Mouse (Mus musculus) erythroid progenitor cell, adult 5-6 weeks (primary cell): ENCODE results near the gene Mrpl35. TPM values are rescaled to one million over a fixed set of nuclear protein-coding genes. Genes with fewer than 3 reads are reported as not detected.
A peak's percentile ranks its signal among the peaks of the same experiment; 100 is the strongest.
"Not testable (repeated sequence)": the region's sequence is repeated elsewhere in the genome, so short reads cannot be mapped to it uniquely, and the experiment has no call there.

Experiments used
- ATAC-seq: replicated peaks from 2 replicates; pipeline ENCODE4 v1.8.0; 2016; ENCODE audit warnings: moderate number of reproducible peaks, mild to moderate bottlenecking, moderate TSS enrichment, inconsistent platforms; ENCODE audit not compliant: poor library complexity, low FRiP score, severe bottlenecking
- total RNA-seq, 2 experiments: library from RNA; stranded (forward) in 1 of 2; stranded (reverse) in 1 of 2; fragments of 150-400 nt in 1 of 2; fragments of 186-747, 209-891 nt in 1 of 2; gene quantifications; 2 replicates each; pipeline versions ENCODE4 v1.2.3 to v1.2.4; 2015 to 2017; ENCODE audit warnings: low replicate concordance in 2 of 2

The Mrpl35 gene
- total RNA-seq (2015; ENCODE audit: low replicate concordance) (5.8 and 5.9 TPM in 2 replicates), total RNA-seq (2017; ENCODE audit: low replicate concordance) (8.0 and 17.9 TPM in 2 replicates)

- ATAC-seq = no peak
Observed at GRCm38 (mm10) chr6:71826869-71827268, at the start of gene Mrpl35. Gene Mrpl35 (minus strand): TSS chr6:71826969.

DNA sequence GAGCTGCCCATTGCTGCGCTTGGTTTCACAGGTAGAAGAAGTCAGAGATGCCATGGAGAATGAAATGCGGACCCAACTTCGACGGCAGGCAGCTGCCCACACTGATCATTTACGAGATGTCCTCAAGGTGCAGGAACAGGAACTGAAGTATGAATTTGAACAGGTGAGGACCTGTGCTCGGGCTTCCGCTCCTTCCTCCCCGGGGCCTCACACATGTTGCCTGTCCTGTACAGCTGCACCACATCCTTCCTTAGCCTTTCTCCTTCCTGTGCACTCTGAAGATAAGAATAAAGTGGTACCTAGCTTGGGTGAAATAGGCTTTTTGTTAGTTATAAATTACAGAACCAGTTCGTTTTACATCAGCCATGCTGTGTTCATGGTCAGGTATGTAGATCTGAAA lies 44.6 kb upstream of the Mrpl35 start:
- no peak for ATAC-seq

GRCm38 (mm10) chr6:71868809-71869208 lies 42.0 kb upstream of the Mrpl35 start:
- no peak for ATAC-seq

- ATAC-seq = no peak
Observed at GRCm38 (mm10) chr6:71867751-71868150, 41.0 kb upstream of the Mrpl35 start.

GRCm38 (mm10) chr6:71846906-71847305 lies 20.1 kb upstream of the Mrpl35 start:
- not testable (repeated sequence) for ATAC-seq

- ATAC-seq = no peak
Observed at GRCm38 (mm10) chr6:71840597-71841290, 14.0 kb upstream of the Mrpl35 start.

DNA sequence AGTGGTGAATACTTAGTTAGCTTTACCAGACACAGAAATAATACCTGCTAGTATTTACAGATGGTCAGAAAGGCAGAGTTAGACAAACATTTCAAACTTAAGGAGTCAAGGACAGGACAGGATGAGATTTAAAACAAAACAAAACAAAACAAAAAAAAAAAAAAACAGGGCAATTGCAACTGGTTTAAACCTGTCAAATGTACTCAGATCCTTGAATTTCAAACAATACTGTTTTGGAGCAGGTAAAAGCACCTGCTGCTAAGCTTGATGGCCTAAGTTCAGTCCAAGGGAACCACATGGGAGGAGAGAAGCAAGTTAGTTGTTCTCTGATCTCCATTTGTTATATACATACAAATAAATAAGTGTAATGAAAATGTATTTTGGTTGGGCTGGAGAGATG lies 13.0 kb upstream of the Mrpl35 start:
- ATAC-seq = no peak

DNA sequence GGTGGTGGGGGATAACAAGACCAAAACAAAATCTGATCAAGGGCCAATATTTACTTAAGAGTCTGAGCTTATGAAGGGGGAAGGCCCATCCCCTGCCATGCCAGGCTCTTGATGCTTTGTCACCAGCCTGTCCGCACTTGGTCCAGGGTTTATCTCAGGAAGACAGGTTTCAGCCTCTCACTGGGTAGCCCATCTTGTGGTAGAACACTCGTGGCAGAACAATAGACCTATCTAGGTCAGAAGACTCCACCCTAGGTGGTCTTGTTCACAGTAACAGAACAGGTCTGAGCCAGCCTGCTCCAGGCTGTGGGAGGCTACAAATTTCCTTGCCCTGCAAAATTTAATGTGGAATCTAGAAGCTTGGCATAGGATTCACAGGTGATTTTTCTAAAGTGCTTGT lies 10.0 kb upstream of the Mrpl35 start:
- ATAC-seq = no peak

GRCm38 (mm10) chr6:71831581-71831960 lies 4.8 kb upstream of the Mrpl35 start:
- ATAC-seq = peak; percentile 94

GRCm38 (mm10) chr6:71830690-71831580 lies 4.2 kb upstream of the Mrpl35 start, which contains the start of gene Immt:
Gene Immt (plus strand): TSS chr6:71831331.
- ATAC-seq = peak; percentile 97

- no peak for ATAC-seq
Observed at GRCm38 (mm10) chr6:71829768-71830167, 3.0 kb upstream of the Mrpl35 start.

GRCm38 (mm10) chr6:71823961-71824360 lies 2.8 kb downstream of the Mrpl35 start:
- ATAC-seq = 0 out of 2 replicates have a peak, but pooled peaks have one; percentile 6

DNA sequence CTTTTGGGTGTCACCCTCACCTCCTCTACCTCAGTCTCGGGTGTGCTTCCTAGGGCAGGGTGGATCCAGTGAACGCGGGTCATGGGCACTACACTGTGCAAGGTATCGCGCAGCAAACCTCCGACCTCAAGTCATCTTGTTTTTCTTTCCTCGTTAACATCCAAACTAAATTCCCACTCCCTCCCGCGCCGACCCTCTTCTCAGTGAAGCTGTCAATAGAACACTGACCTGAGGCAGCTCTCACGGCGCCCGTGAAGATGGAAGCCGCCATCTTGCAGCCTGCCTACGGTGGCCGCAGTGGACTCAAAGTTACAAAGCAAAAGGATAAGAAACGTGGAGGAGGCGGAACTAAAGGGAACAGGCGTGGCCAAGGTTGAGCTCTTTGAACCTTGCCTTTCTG lies 3.3 kb downstream of the Mrpl35 start:
- ATAC-seq = peak; percentile 99

DNA sequence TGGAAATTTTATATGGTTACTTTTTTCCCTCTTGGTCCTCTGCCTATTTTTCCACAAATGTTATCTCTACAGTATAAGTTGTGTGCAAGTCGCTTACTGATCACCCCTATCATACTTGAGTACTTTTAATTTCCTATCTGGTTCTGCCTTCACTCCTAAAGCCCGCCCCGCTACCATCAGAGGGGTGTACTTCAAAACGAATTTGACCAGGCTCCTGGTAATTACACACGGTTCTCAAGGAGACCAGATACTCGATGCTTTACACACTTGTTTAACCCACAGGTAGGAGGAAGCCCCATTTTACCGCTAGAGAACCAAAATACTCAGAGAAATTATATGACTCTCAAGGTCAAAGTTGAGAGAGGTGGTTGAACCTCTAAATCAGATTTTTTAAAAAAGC lies 3.7 kb downstream of the Mrpl35 start:
- ATAC-seq = peak; percentile 7; the same call in 1 of the 2 replicates

DNA sequence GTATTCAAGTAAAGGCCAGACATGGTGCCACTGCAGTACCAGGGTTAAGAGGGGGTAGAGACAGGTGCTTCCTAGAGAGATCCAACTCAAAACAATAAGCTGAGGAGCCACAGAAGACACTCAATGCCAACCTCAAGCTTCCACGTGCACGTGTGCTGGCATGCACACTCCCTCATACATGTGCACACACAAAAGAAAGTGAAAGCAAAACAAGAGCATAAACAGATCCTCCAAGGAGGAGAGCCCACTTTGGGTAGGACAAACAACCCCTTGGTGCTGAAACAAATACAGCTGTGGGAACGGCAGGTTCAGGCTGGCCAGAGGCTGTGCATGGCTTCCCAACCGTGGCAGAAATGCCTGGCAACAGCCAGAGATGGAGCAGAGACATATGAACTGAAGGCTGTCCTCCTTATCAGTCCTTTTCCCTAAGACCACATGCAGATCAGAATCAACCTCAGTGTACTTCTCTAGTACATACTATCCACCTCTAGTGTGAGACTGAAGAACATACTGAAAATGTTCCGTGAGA lies 6.9 kb downstream of the Mrpl35 start:
- ATAC-seq = no peak

- ATAC-seq = no peak
Observed at GRCm38 (mm10) chr6:71812820-71813219, 13.9 kb downstream of the Mrpl35 start.

- no peak for ATAC-seq
Observed at GRCm38 (mm10) chr6:71809890-71810289, 16.9 kb downstream of the Mrpl35 start.

DNA sequence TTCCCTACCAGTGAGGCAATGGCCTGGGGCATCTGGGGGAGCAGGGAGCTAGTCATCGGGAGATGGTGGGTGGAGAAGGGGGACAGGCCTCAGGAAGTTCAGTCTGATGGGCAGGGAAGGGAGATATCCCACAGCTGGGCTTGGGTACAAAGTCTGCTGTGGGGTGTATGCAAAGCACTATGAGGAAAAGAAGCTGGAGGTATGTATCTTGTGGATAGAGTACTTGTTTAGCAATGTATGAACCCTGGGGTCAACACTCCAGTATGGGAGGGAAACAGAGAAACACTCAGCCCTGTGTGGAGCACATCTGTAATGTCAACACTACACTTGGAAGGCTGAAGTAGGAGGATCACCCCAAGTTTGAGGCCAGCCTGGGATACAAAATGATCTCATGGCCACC lies 20.1 kb downstream of the Mrpl35 start:
- ATAC-seq = no peak

DNA sequence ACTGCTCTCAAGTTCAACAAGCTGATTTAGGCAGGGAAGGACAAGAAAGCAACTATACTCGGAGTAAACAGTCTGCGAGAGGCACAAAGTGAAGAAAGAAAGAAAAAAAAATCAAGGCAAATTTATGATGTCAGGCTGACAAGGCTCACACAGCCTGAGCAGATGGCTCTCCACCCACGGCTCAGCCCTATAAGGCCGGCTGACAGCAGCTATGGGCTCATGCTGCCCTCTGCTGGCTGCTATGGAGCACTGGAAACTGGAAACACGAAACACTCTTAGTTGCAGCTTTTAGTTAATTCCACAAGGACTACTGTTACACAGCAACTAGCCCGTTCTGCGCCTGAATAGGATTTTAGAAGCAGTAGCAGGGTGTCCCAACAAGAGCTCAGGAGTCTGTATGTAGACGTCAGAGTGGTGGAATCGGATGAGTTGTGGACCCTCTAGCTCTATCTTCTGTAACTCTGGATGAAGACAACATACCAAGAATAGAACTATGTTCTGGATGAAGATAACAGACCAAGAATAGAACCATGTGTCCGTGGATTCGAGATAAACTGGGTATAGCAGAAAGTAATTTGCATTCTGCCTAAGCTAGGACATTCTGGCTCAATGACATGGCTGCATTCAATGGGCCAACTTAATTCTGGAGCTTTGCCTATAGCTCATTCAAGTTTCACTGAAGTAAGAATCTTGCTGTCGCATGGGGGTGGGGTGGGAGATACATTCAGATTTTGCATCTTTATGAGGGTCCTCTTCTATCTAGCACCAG lies 22.5 kb downstream of the Mrpl35 start:
- peak; percentile 75 for ATAC-seq

- ATAC-seq = no peak
Observed at GRCm38 (mm10) chr6:71803609-71804008, 23.2 kb downstream of the Mrpl35 start.
